Comparison of ENCODE assay signal across 23 mouse cellular contexts in the genomic region with DNA sequence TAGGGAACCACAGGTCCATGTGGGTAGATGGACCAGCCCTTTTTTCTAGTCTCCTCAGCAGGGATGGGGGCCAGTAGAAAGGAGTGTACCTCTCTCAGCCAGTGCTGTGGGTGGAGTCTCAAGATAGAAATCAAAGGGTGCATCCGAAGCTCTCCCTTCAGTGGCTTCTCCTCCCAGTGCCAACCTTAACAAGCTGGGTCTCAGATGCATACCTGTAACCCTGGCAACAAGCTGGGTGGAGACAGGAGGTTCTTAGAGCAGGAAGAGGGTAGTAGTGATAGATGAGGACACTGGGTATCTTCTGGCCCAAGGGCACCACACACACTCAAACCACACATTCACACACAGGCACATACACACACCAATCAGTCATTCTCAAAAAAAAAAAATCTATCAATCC.
A peak's percentile ranks its signal among the peaks of the same experiment; 100 is the strongest.
DNase-seq lines count a peak whose midpoint lies in the region; ATAC-seq lines count a peak whose summit lies in the region.
"Had no signal": no experiment of that assay in that cellular context is flagged by ENCODE, and none has a peak within 500 bp of the region (broad histone marks: within the 10 kb centered on the region; RNA-seq: fewer than 3 reads in every experiment).

No protein-coding gene starts in this region.

- WGBS in forebrain, embryonic 11.5 days: 69% methylated on average over 1 of the region's 1 CpGs

- H3K4me1 ChIP-seq in forebrain, embryonic 11.5 days (replicated peaks; ENCODE audit: control insufficient read depth, insufficient read depth, low read length): no peaks in the 10 kb centered on the region
- H3K4me1 ChIP-seq: embryonic facial prominence, embryonic 15.5 days; forebrain, embryonic 12.5 days; heart, embryonic 15.5 days had no signal

- no peak overlapping the region for H3K4me2 ChIP-seq in forebrain, embryonic 11.5 days (ENCODE audit: low read depth, low read length, severe bottlenecking)
- H3K4me2 ChIP-seq: embryonic facial prominence, embryonic 15.5 days; forebrain, embryonic 12.5 days; heart, embryonic 11.5 days; heart, embryonic 15.5 days; hindbrain, embryonic 14.5 days had no signal

- no peaks in the 10 kb centered on the region for H3K36me3 ChIP-seq in forebrain, embryonic 11.5 days (ENCODE audit: control insufficient read depth, insufficient read depth, low read length)
- H3K36me3 ChIP-seq: embryonic facial prominence, embryonic 15.5 days; forebrain, embryonic 12.5 days; heart, embryonic 15.5 days had no signal

- H3K9ac ChIP-seq in forebrain, embryonic 11.5 days (ENCODE audit: low read length): no peak overlapping the region
- H3K9ac ChIP-seq: embryonic facial prominence, embryonic 15.5 days; forebrain, embryonic 12.5 days; heart, embryonic 15.5 days; hindbrain, embryonic 14.5 days had no signal

- no peak for ATAC-seq in CD4-positive, CD25-positive, alpha-beta regulatory T cell, adult 4 months
- peak; percentile 61 for ATAC-seq in activated CD4-positive, CD25-positive, alpha-beta regulatory T cell, adult 4 months
- peak; percentile 52; the same call in 1 of the 2 replicates for ATAC-seq in megakaryocyte-erythroid progenitor cell, adult 5-6 weeks (replicated peaks; ENCODE audit: low FRiP score, low TSS enrichment, poor library complexity, severe bottlenecking)
- no peak for ATAC-seq in forebrain, embryonic 11.5 days (replicated peaks; ENCODE audit: low FRiP score)
- ATAC-seq: forebrain, embryonic 16.5 days; intestine, embryonic 16.5 days had no signal

- no peaks in the 10 kb centered on the region for H3K27me3 ChIP-seq in forebrain, embryonic 11.5 days (ENCODE audit: control insufficient read depth, insufficient read depth, low read length)
- H3K27me3 ChIP-seq: embryonic facial prominence, embryonic 15.5 days; forebrain, embryonic 12.5 days; heart, embryonic 15.5 days had no signal

- no peak overlapping the region for H3K27ac ChIP-seq in forebrain, embryonic 11.5 days (ENCODE audit: low read depth, low read length)
- H3K27ac ChIP-seq: embryonic facial prominence, embryonic 15.5 days; forebrain, embryonic 12.5 days; heart, adult 2 months; heart, embryonic 15.5 days; hindbrain, embryonic 14.5 days had no signal

- no peak overlapping the region for H3K4me3 ChIP-seq in forebrain, embryonic 11.5 days (ENCODE audit: low read depth, low read length)
- H3K4me3 ChIP-seq: embryonic facial prominence, embryonic 15.5 days; erythroblast, embryonic 14.5 days; forebrain, embryonic 12.5 days; heart, adult 2 months; heart, embryonic 15.5 days had no signal

- no peaks in the 10 kb centered on the region for H3K9me3 ChIP-seq in forebrain, embryonic 11.5 days (ENCODE audit: control insufficient read depth, low read length)
- H3K9me3 ChIP-seq: embryonic facial prominence, embryonic 15.5 days; forebrain, embryonic 12.5 days; heart, embryonic 15.5 days had no signal

- peak; percentile 27 for DNase-seq in CD4-positive, CD25-positive, alpha-beta regulatory T cell, adult 2 months (ENCODE audit: low read depth, low spot score)
- DNase-seq in CD4-positive helper T cell, adult 2 months (ENCODE audit: low read depth, low spot score): peak; percentile 69
- DNase-seq in cerebellum, adult 9-10 months: no peak
- DNase-seq in forebrain, embryonic 11.5 days (ENCODE audit: low spot score): no peak
- DNase-seq: adrenal gland, adult 2 months; adrenal gland, postnatal 25 days; B cell, adult 2 months; cerebellum, adult 2 months; cerebellum, postnatal 25 days; gastrocnemius, postnatal 10 days; heart, adult 2 months; heart, postnatal 14 days had no signal

Comparison
In these comparisons a context has a peak if more than half of its experiments do, and no peak if none do; other contexts are left out.
1. DNase-seq: peak in CD4-positive, CD25-positive, alpha-beta regulatory T cell, adult 2 months (single experiment) and CD4-positive helper T cell, adult 2 months (single experiment); none in cerebellum, adult 9-10 months (single experiment) and forebrain, embryonic 11.5 days (single experiment).
2. ATAC-seq: peak in activated CD4-positive, CD25-positive, alpha-beta regulatory T cell, adult 4 months (single experiment) and megakaryocyte-erythroid progenitor cell, adult 5-6 weeks (single experiment); none in CD4-positive, CD25-positive, alpha-beta regulatory T cell, adult 4 months (single experiment) and forebrain, embryonic 11.5 days (single experiment).